Mouse (Mus musculus): ENCODE results near the gene Rtl8b.
"Not testable (repeated sequence)": the region's sequence is repeated elsewhere in the genome, so short reads cannot be mapped to it uniquely, and the experiment has no call there.

The Rtl8b gene

GRCm38 (mm10) chrX:53670294-53670693 lies at the start of gene Rtl8b:
Gene Rtl8b, minus strand, starts transcription at chrX:53670408.
- peak; percentile 58 for DNase-seq (ENCODE audit: low spot score)

GRCm38 (mm10) chrX:53716323-53717182 lies 46.3 kb upstream of the Rtl8b start:
- no peak for DNase-seq (ENCODE audit: low spot score)

- no peak for DNase-seq (ENCODE audit: low spot score)
Observed at GRCm38 (mm10) chrX:53715942-53716322, 45.7 kb upstream of the Rtl8b start.

- DNase-seq (ENCODE audit: low spot score): no peak
Observed at GRCm38 (mm10) chrX:53702673-53703072, 32.5 kb upstream of the Rtl8b start.

GRCm38 (mm10) chrX:53699225-53699624 lies 29.0 kb upstream of the Rtl8b start:
- no peak for DNase-seq (ENCODE audit: low spot score)

- no peak for DNase-seq (ENCODE audit: low spot score)
Observed at GRCm38 (mm10) chrX:53694008-53694777, 24.0 kb upstream of the Rtl8b start.

- no peak for DNase-seq (ENCODE audit: low spot score)
Observed at GRCm38 (mm10) chrX:53693141-53693540, 22.9 kb upstream of the Rtl8b start.

- no peak for DNase-seq (ENCODE audit: low spot score)
Observed at GRCm38 (mm10) chrX:53692065-53692464, 21.9 kb upstream of the Rtl8b start.

GRCm38 (mm10) chrX:53684676-53685075 lies 14.5 kb upstream of the Rtl8b start:
- DNase-seq (ENCODE audit: low spot score): not testable (repeated sequence)

- DNase-seq (ENCODE audit: low spot score): not testable (repeated sequence)
Observed at GRCm38 (mm10) chrX:53682650-53683049, 12.4 kb upstream of the Rtl8b start.

- DNase-seq (ENCODE audit: low spot score): peak; percentile 51
Observed at GRCm38 (mm10) chrX:53676943-53677342, 6.7 kb upstream of the Rtl8b start.

- not testable (repeated sequence) for DNase-seq (ENCODE audit: low spot score)
Observed at GRCm38 (mm10) chrX:53670696-53671095, 488 bp upstream of the Rtl8b start.

- not testable (repeated sequence) for DNase-seq (ENCODE audit: low spot score)
Observed at GRCm38 (mm10) chrX:53669557-53670270, 494 bp downstream of the Rtl8b start.

- DNase-seq (ENCODE audit: low spot score): not testable (repeated sequence)
Observed at GRCm38 (mm10) chrX:53652917-53653316, 17.3 kb downstream of the Rtl8b start.

GRCm38 (mm10) chrX:53645885-53646284 lies 24.3 kb downstream of the Rtl8b start:
- DNase-seq (ENCODE audit: low spot score): no peak

GRCm38 (mm10) chrX:53642980-53643961 lies 26.9 kb downstream of the Rtl8b start, which contains the start of gene Rtl8a:
Gene Rtl8a, minus strand, starts transcription at chrX:53643682.
- DNase-seq (ENCODE audit: low spot score): peak; percentile 56

GRCm38 (mm10) chrX:53642604-53642979 lies 27.6 kb downstream of the Rtl8b start:
- DNase-seq (ENCODE audit: low spot score): not testable (repeated sequence)

- not testable (repeated sequence) for DNase-seq (ENCODE audit: low spot score)
Observed at GRCm38 (mm10) chrX:53638107-53638506, 32.1 kb downstream of the Rtl8b start.
